In the genomic region with DNA sequence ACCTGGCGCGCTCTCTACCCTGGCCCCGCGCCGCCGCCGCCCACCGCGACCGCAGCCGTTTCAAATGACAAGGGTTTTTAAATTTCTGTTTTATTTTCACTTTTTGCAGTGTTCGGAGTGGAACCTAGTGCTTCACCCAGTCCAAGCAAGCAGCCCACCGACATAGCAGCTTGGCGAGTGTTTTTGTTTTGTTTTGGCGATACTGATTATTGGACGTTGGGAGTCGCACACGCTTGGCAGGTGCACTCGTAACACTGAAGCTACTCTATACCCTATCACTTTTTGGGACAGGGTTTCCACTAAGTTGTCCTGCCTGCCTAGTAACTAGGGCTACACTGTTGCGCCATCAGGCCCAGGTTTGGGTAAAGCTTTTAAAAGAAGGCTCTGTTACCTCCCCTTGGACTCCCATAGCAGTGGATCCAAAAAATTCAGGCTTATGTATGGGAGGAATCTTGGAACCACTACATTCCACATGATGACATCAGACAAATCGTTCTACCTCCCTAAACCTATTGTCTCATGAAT, we compare ENCODE assay signal across 8 mouse cellular contexts. TPM values are rescaled to one million over a fixed set of nuclear protein-coding genes. Genes with fewer than 3 reads are reported as not detected.
DNase-seq lines count a peak whose midpoint lies in the region; ATAC-seq and TF ChIP-seq lines count a peak whose summit lies in the region.

No protein-coding gene starts in this region.

- H3K9ac ChIP-seq in heart, adult 2 months (ENCODE audit: low read depth, low read length): peak overlapping the region; percentile 67
- H3K9ac ChIP-seq in forebrain, embryonic 11.5 days (ENCODE audit: low read length): peak overlapping the region; percentile 74
- peak overlapping the region; percentile 83 for H3K9ac ChIP-seq in liver, embryonic 13.5 days

- TF ChIP-seq EP300 in heart, adult 2 months (IDR thresholded peaks at IDR 0.05; ENCODE audit: insufficient read depth, low read depth, low read length): no peak

- TF ChIP-seq POLR2A in heart, adult 2 months (IDR thresholded peaks at IDR 0.05; ENCODE audit: insufficient read depth, low read depth, low read length): no peak

- H3K36me3 ChIP-seq in heart, adult 2 months (ENCODE audit: control insufficient read depth, insufficient read depth, low read length): no peaks in the 10 kb centered on the region
- peaks cover 2% of the 10 kb centered on the region; the same call in 1 of the 2 replicates for H3K36me3 ChIP-seq in forebrain, embryonic 11.5 days (ENCODE audit: control insufficient read depth, insufficient read depth, low read length)
- peaks cover 15% of the 10 kb centered on the region for H3K36me3 ChIP-seq in liver, embryonic 13.5 days

- no peak for DNase-seq in heart, adult 2 months
- no peak for DNase-seq in heart, adult 18-20 months
- peak; percentile 35 for DNase-seq in 3T3-L1 (ENCODE audit: low read depth, low spot score)
- no peak for DNase-seq in forebrain, embryonic 11.5 days (ENCODE audit: low spot score)
- DNase-seq in liver, embryonic 13.5 days: no peak
- DNase-seq in layer of hippocampus, adult 18-20 months (ENCODE audit: low spot score in 2 of 2): no peak

- no peak for TF ChIP-seq CTCF in heart, adult 2 months (IDR thresholded peaks at IDR 0.05)

- intact Hi-C loops in heart, adult 2 months (cut with DNase I): loop anchor here (5.0 kb wide), 1 partner anchor 129 kb away; a partner anchor contains a TSS

- no peak for ATAC-seq in forebrain, embryonic 11.5 days (replicated peaks; ENCODE audit: low FRiP score)
- no peak for ATAC-seq in liver, embryonic 13.5 days (ENCODE audit: low read depth)
- ATAC-seq in activated CD4-positive, CD25-positive, alpha-beta regulatory T cell, adult 4 months: no peak
- ATAC-seq in CD4-positive, CD25-positive, alpha-beta regulatory T cell, adult 4 months: no peak

- H3K9me3 ChIP-seq in forebrain, embryonic 11.5 days (ENCODE audit: control insufficient read depth, low read length): no peaks in the 10 kb centered on the region
- no peaks in the 10 kb centered on the region for H3K9me3 ChIP-seq in liver, embryonic 13.5 days (replicated peaks)

- H3K27me3 ChIP-seq in heart, adult 2 months (ENCODE audit: control insufficient read depth, insufficient read depth, low read length): no peaks in the 10 kb centered on the region
- no peaks in the 10 kb centered on the region for H3K27me3 ChIP-seq in forebrain, embryonic 11.5 days (ENCODE audit: control insufficient read depth, insufficient read depth, low read length)
- H3K27me3 ChIP-seq in liver, embryonic 13.5 days: no peaks in the 10 kb centered on the region

- peaks cover 2% of the 10 kb centered on the region for H3K4me1 ChIP-seq in heart, adult 2 months (ENCODE audit: control insufficient read depth, insufficient read depth, low read length)
- H3K4me1 ChIP-seq in forebrain, embryonic 11.5 days (replicated peaks; ENCODE audit: control insufficient read depth, insufficient read depth, low read length): peaks cover 11% of the 10 kb centered on the region; the same call in 1 of the 2 replicates
- H3K4me1 ChIP-seq in liver, embryonic 13.5 days (replicated peaks): peaks cover 47% of the 10 kb centered on the region

- 3% methylated on average over 21 of the region's 21 CpGs for WGBS in heart, adult 2 months
- WGBS in forebrain, embryonic 11.5 days: 5% methylated on average over 21 of the region's 21 CpGs
- WGBS in liver, embryonic 13.5 days (ENCODE audit: insufficient replicate concordance): 4% methylated on average over 21 of the region's 21 CpGs

- H3K27ac ChIP-seq in heart, adult 2 months: peak overlapping the region; percentile 95
- peak overlapping the region; percentile 96 for H3K27ac ChIP-seq in forebrain, embryonic 11.5 days (ENCODE audit: low read depth, low read length)
- peak overlapping the region; percentile 97 for H3K27ac ChIP-seq in liver, embryonic 13.5 days

- H3K79me2 ChIP-seq in heart, adult 2 months (replicated peaks; ENCODE audit: control insufficient read depth, insufficient read depth, low read length): no peaks in the 10 kb centered on the region

- H3K4me2 ChIP-seq in forebrain, embryonic 11.5 days (ENCODE audit: low read depth, low read length, severe bottlenecking): peak overlapping the region; percentile 98
- peak overlapping the region; percentile 86 for H3K4me2 ChIP-seq in liver, embryonic 13.5 days

- H3K4me3 ChIP-seq in heart, adult 2 months: peak overlapping the region; percentile 98
- peak overlapping the region; percentile 85 for H3K4me3 ChIP-seq in forebrain, embryonic 11.5 days (ENCODE audit: low read depth, low read length)
- H3K4me3 ChIP-seq in liver, embryonic 13.5 days (replicated peaks): peak overlapping the region; percentile 85

RNA-seq across cellular contexts. Expression of a gene that starts 1.3 kb away (rescaled TPM):
- 10 to 100 TPM; 11.0 to 13.5 TPM for total RNA-seq in heart, adult 2 months (2021)
- 10.6 and 10.9 TPM in 2 replicates for polyA plus RNA-seq in heart, adult 2 months (2012; rRNA removed)
- total RNA-seq in heart, adult 18-20 months (2021): 10 to 100 TPM; 10.3 to 12.0 TPM
- 43.1 and 44.2 TPM in 2 replicates for polyA plus RNA-seq in forebrain, embryonic 11.5 days (2014; fragmentation: Nextera tagmentation; extraction: Ambion mirVana)
- 5.8 and 8.2 TPM in 2 replicates for polyA plus RNA-seq in liver, embryonic 13.5 days (2015; fragmentation: Nextera tagmentation; extraction: Ambion mirVana)
- 10 to 100 TPM; 11.7 to 14.0 TPM for polyA plus RNA-seq in activated CD4-positive, CD25-positive, alpha-beta regulatory T cell, adult 4 months (2017; shearing (Covaris generic))
- polyA plus RNA-seq in CD4-positive, CD25-positive, alpha-beta regulatory T cell, adult 4 months (2017; shearing (Covaris generic)): 10 to 100 TPM; 10.9 to 24.0 TPM
- total RNA-seq in layer of hippocampus, adult 18-20 months (2021): 10 to 100 TPM; 24.4 to 26.2 TPM

RNA-seq across cellular contexts. Expression of a gene that starts 25.8 kb away (rescaled TPM):
- total RNA-seq in heart, adult 2 months (2021): 100 to 1,000 TPM; 121 to 140 TPM
- polyA plus RNA-seq in heart, adult 2 months (2012; rRNA removed): 119 and 144 TPM in 2 replicates
- total RNA-seq in heart, adult 18-20 months (2021): 100 to 1,000 TPM; 146 to 151 TPM
- 312 and 325 TPM in 2 replicates for polyA plus RNA-seq in forebrain, embryonic 11.5 days (2014; fragmentation: Nextera tagmentation; extraction: Ambion mirVana)
- 202 and 204 TPM in 2 replicates for polyA plus RNA-seq in liver, embryonic 13.5 days (2015; fragmentation: Nextera tagmentation; extraction: Ambion mirVana)
- polyA plus RNA-seq in activated CD4-positive, CD25-positive, alpha-beta regulatory T cell, adult 4 months (2017; shearing (Covaris generic)): 100 to 1,000 TPM; 163 to 246 TPM
- polyA plus RNA-seq in CD4-positive, CD25-positive, alpha-beta regulatory T cell, adult 4 months (2017; shearing (Covaris generic)): 100 to 1,000 TPM; 171 to 277 TPM
- 100 to 1,000 TPM; 154 to 169 TPM for total RNA-seq in layer of hippocampus, adult 18-20 months (2021)

RNA-seq across cellular contexts. Expression of a gene that starts 42.1 kb away (rescaled TPM):
- 10 to 100 TPM; 25.8 to 29.5 TPM for total RNA-seq in heart, adult 2 months (2021)
- 18.7 and 28.7 TPM in 2 replicates for polyA plus RNA-seq in heart, adult 2 months (2012; rRNA removed)
- 10 to 100 TPM; 23.7 to 26.6 TPM for total RNA-seq in heart, adult 18-20 months (2021)
- 23.1 and 23.9 TPM in 2 replicates for polyA plus RNA-seq in forebrain, embryonic 11.5 days (2014; fragmentation: Nextera tagmentation; extraction: Ambion mirVana)
- 11.6 and 12.4 TPM in 2 replicates for polyA plus RNA-seq in liver, embryonic 13.5 days (2015; fragmentation: Nextera tagmentation; extraction: Ambion mirVana)
- polyA plus RNA-seq in activated CD4-positive, CD25-positive, alpha-beta regulatory T cell, adult 4 months (2017; shearing (Covaris generic)): 10 to 100 TPM in 1 of 2 experiments, 1 to 10 TPM in 1; 9.5 to 10.9 TPM
- 10 to 100 TPM in 1 of 2 experiments, 1 to 10 TPM in 1; 9.4 to 17.1 TPM for polyA plus RNA-seq in CD4-positive, CD25-positive, alpha-beta regulatory T cell, adult 4 months (2017; shearing (Covaris generic))
- 10 to 100 TPM; 61.1 to 63.4 TPM for total RNA-seq in layer of hippocampus, adult 18-20 months (2021)
